ENCODE assay signal across 8 mouse cellular contexts in genomic region chr14:101608519-101609368, GRCm38 (mm10). TPM values are rescaled to one million over a fixed set of nuclear protein-coding genes. Genes with fewer than 3 reads are reported as not detected.
DNase-seq lines count a peak whose midpoint lies in the region; ATAC-seq and TF ChIP-seq lines count a peak whose summit lies in the region.

Gene Tbc1d4 (minus strand): TSS chr14:101609191.

- no peak for TF ChIP-seq POLR2A in ES-Bruce4 (IDR thresholded peaks at IDR 0.05; ENCODE audit: insufficient read depth, low read length)
- no peak for TF ChIP-seq POLR2A in thymus, adult 2 months (IDR thresholded peaks at IDR 0.05; ENCODE audit: control insufficient read depth, extremely low read depth, insufficient read depth, low read length, poor library complexity)

- peak within 1 kb of the TSS; percentile 47 for H3K9ac ChIP-seq in ES-Bruce4 (ENCODE audit: low read depth, poor library complexity, severe bottlenecking)
- H3K9ac ChIP-seq in forebrain, embryonic 16.5 days (replicated peaks; ENCODE audit: low read depth, low read length) = peak within 1 kb of the TSS; percentile 79
- H3K9ac ChIP-seq in lung, embryonic 14.5 days = peak within 1 kb of the TSS; percentile 78

- TF ChIP-seq EP300 in ES-Bruce4 (IDR thresholded peaks at IDR 0.05; ENCODE audit: insufficient read depth, low read depth, low read length) = no peak

- ATAC-seq in forebrain, embryonic 16.5 days = peak; percentile 85
- peak; percentile 94 for ATAC-seq in lung, embryonic 14.5 days (ENCODE audit: insufficient read depth)
- ATAC-seq in neutrophil, adult 5-6 weeks (ENCODE audit: extremely low read depth, insufficient number of reproducible peaks, low FRiP score, poor library complexity, severe bottlenecking) = peak; percentile 40; the same call in 1 of the 2 replicates

- intact Hi-C loops in heart, postnatal 25 days (cut with DNase I) = loop anchor here (1.0 to 2.0 kb wide), 2 partner anchors 44 to 91 kb away; partner anchors contain the start of gene Uchl3

- peak within 1 kb of the TSS; percentile 84 for H3K4me3 ChIP-seq in ES-Bruce4 (ENCODE audit: low read depth, low read length)
- peak within 1 kb of the TSS; percentile 96 for H3K4me3 ChIP-seq in forebrain, embryonic 16.5 days (replicated peaks; ENCODE audit: low read length)
- H3K4me3 ChIP-seq in layer of hippocampus, adult 2 months = peak within 1 kb of the TSS; percentile 86
- peak within 1 kb of the TSS; percentile 77 for H3K4me3 ChIP-seq in lung, embryonic 14.5 days (ENCODE audit: low read depth, low read length)
- peak within 1 kb of the TSS; percentile 55 for H3K4me3 ChIP-seq in thymus, adult 2 months (ENCODE audit: control insufficient read depth, insufficient read depth, low read length)

- under 1% methylated on average over 61 of the region's 62 CpGs for WGBS in forebrain, embryonic 16.5 days
- WGBS in lung, embryonic 14.5 days = under 1% methylated on average over 62 of the region's 62 CpGs
- WGBS in thymus, adult 2 months = under 1% methylated on average over 62 of the region's 62 CpGs

- H3K27me3 ChIP-seq in ES-Bruce4 (ENCODE audit: control insufficient read depth, insufficient read depth, low read length, poor library complexity, severe bottlenecking) = no peaks in the 10 kb centered on the region
- H3K27me3 ChIP-seq in forebrain, embryonic 16.5 days (replicated peaks; ENCODE audit: control insufficient read depth, insufficient read depth, low read length) = no peaks in the 10 kb centered on the region
- no peaks in the 10 kb centered on the region for H3K27me3 ChIP-seq in lung, embryonic 14.5 days (ENCODE audit: insufficient read depth, low read length)
- no peaks in the 10 kb centered on the region; the same call in 1 of the 2 replicates for H3K27me3 ChIP-seq in thymus, adult 2 months (ENCODE audit: control insufficient read depth, insufficient read depth, low read length)

- H3K4me2 ChIP-seq in forebrain, embryonic 16.5 days (ENCODE audit: low read length) = peak within 1 kb of the TSS; percentile 98
- H3K4me2 ChIP-seq in lung, embryonic 14.5 days = peak within 1 kb of the TSS; percentile 99

- no peaks in the 10 kb centered on the region for H3K36me3 ChIP-seq in ES-Bruce4 (ENCODE audit: control insufficient read depth, insufficient read depth, low read length, poor library complexity, severe bottlenecking)
- H3K36me3 ChIP-seq in forebrain, embryonic 16.5 days (ENCODE audit: control insufficient read depth, insufficient read depth) = no peaks in the 10 kb centered on the region
- H3K36me3 ChIP-seq in lung, embryonic 14.5 days (ENCODE audit: insufficient read depth) = no peaks in the 10 kb centered on the region
- H3K36me3 ChIP-seq in thymus, adult 2 months (ENCODE audit: control insufficient read depth, insufficient read depth, low read length) = no peaks in the 10 kb centered on the region

- no peaks in the 10 kb centered on the region for H3K4me1 ChIP-seq in ES-Bruce4 (ENCODE audit: control insufficient read depth, insufficient read depth, low read length)
- H3K4me1 ChIP-seq in forebrain, embryonic 16.5 days (replicated peaks; ENCODE audit: control insufficient read depth, insufficient read depth, low read length) = peaks cover 6% of the 10 kb centered on the region
- no peaks in the 10 kb centered on the region for H3K4me1 ChIP-seq in lung, embryonic 14.5 days (ENCODE audit: insufficient read depth)
- peaks cover 6% of the 10 kb centered on the region for H3K4me1 ChIP-seq in thymus, adult 2 months (replicated peaks; ENCODE audit: control insufficient read depth, insufficient read depth, low read length)

- H3K9me3 ChIP-seq in ES-Bruce4 (replicated peaks; ENCODE audit: control insufficient read depth, insufficient read depth, low read length, poor library complexity, severe bottlenecking) = no peaks in the 10 kb centered on the region
- H3K9me3 ChIP-seq in forebrain, embryonic 16.5 days (ENCODE audit: control insufficient read depth, low read length) = no peaks in the 10 kb centered on the region
- H3K9me3 ChIP-seq in lung, embryonic 14.5 days (ENCODE audit: low read depth, low read length) = no peaks in the 10 kb centered on the region

- DNase-seq in cerebellum, adult 11 months = peak; percentile 83
- peak; percentile 67 for DNase-seq in heart, postnatal 25 days (ENCODE audit: low spot score)
- peak; percentile 43 to 57 for DNase-seq in layer of hippocampus, adult 2 months (ENCODE audit: low spot score in 2 of 2)
- peak; percentile 91 for DNase-seq in lung, embryonic 14.5 days
- peak; percentile 65 for DNase-seq in thymus, adult 2 months

- TF ChIP-seq CTCF in ES-Bruce4 (IDR thresholded peaks at IDR 0.05; ENCODE audit: low read depth, low read length) = peak; percentile 31
- TF ChIP-seq CTCF in layer of hippocampus, adult 2 months (conservative IDR thresholded peaks at IDR 0.05) = peak; percentile 90
- peak; percentile 85 for TF ChIP-seq CTCF in lung, embryonic 14.5 days (IDR thresholded peaks at IDR 0.05; ENCODE audit: low read depth)
- peak; percentile 44; the same call in 1 of the 2 replicates for TF ChIP-seq CTCF in thymus, adult 2 months (IDR thresholded peaks at IDR 0.05; ENCODE audit: borderline replicate concordance, control insufficient read depth, extremely low read depth, insufficient read depth, low read length, poor library complexity)

- H3K27ac ChIP-seq in ES-Bruce4 (ENCODE audit: insufficient read depth, low read length) = no peak within 1 kb of the TSS
- H3K27ac ChIP-seq in forebrain, embryonic 16.5 days (ENCODE audit: low read length) = peak within 1 kb of the TSS; percentile 39
- H3K27ac ChIP-seq in layer of hippocampus, adult 2 months = peak within 1 kb of the TSS; percentile 44
- peak within 1 kb of the TSS; percentile 63 for H3K27ac ChIP-seq in lung, embryonic 14.5 days (ENCODE audit: low read depth)
- no peak within 1 kb of the TSS for H3K27ac ChIP-seq in thymus, adult 2 months (ENCODE audit: control insufficient read depth, insufficient read depth, low read length)

RNA-seq across cellular contexts. Expression of gene Tbc1d4, which starts in this region (rescaled TPM):
- polyA plus RNA-seq in ES-Bruce4 (2011; ENCODE audit: insufficient read depth, insufficient read length, low read depth, missing spikeins) = 1.6 and 2.1 TPM in 2 replicates
- 8.1 and 9.2 TPM in 2 replicates for polyA plus RNA-seq in forebrain, embryonic 16.5 days (2015; fragmentation: Nextera tagmentation; extraction: Ambion mirVana)
- 10 to 100 TPM; 58.2 to 70.1 TPM for total RNA-seq in heart, postnatal 25 days (2021)
- 10 to 100 TPM; 10.4 to 11.3 TPM for total RNA-seq in layer of hippocampus, adult 2 months (2021)
- polyA plus RNA-seq in lung, embryonic 14.5 days (2014; fragmentation: Nextera tagmentation; extraction: Ambion mirVana) = 12.4 and 13.0 TPM in 2 replicates
- total RNA-seq in neutrophil, adult 5-6 weeks (2017) = 3.0 and 3.6 TPM in 2 replicates
- 10.1 and 13.3 TPM in 2 replicates for polyA plus RNA-seq in thymus, adult 2 months (2012; rRNA removed)

Comparison
In these comparisons a context has a peak if more than half of its experiments do, and no peak if none do; other contexts are left out.
1. RNA of gene Tbc1d4 (total RNA-seq): 58.2 to 70.1 TPM in heart, postnatal 25 days; 10.4 to 11.3 TPM in layer of hippocampus, adult 2 months and 3.0 to 3.6 TPM in neutrophil, adult 5-6 weeks; every median in the first group is over 4 times any median in the second.
2. H3K27ac ChIP-seq: peak in forebrain, embryonic 16.5 days (single experiment), layer of hippocampus, adult 2 months (single experiment) and lung, embryonic 14.5 days (single experiment); none in ES-Bruce4 (single experiment) and thymus, adult 2 months (single experiment).
3. CTCF ChIP-seq: peak in every context shown above with its lines; median percentile 90 in layer of hippocampus, adult 2 months; 85 in lung, embryonic 14.5 days; 44 in thymus, adult 2 months; 31 in ES-Bruce4.
4. ATAC-seq: peak in every context shown above with its lines; median percentile 94 in lung, embryonic 14.5 days; 85 in forebrain, embryonic 16.5 days; 40 in neutrophil, adult 5-6 weeks.
5. Peak in every context shown above with its lines, with median percentiles within 50 percentile points of each other: H3K4me3 ChIP-seq, H3K9ac ChIP-seq and DNase-seq.